26 mouse cellular contexts compared by ENCODE assay signal in the genomic region with DNA sequence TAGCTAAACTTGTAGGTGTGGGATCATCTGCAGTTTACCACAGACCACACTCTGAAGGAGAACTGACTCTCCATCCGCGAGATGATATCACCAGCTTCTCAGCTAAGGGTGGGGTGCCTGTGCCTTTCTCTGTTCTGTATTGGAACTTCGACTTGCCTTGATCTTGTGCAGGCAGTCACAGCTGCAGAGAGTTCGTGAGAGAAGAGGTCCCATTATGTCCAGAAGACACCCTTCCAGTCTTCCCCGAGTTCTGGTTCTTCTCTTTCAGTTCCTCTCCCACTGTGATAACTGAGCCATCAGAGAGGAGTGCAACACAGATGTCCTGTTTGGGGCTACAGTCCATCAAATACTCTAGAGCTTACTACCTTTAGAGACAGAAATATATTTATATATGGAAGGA.
DNase-seq lines count a peak whose midpoint lies in the region; ATAC-seq and TF ChIP-seq lines count a peak whose summit lies in the region.
"Had no signal": no experiment of that assay in that cellular context is flagged by ENCODE, and none has a peak within 500 bp of the region (broad histone marks: within the 10 kb centered on the region; RNA-seq: fewer than 3 reads in every experiment).

No protein-coding gene starts in this region.

- no peak overlapping the region for H3K4me3 ChIP-seq in hindbrain, postnatal 0 days (ENCODE audit: low read length)
- no peak overlapping the region for H3K4me3 ChIP-seq in hindbrain, embryonic 16.5 days (ENCODE audit: low read length)
- no peak overlapping the region for H3K4me3 ChIP-seq in CH12.LX (replicated peaks in 1 of 3; ENCODE audit: low read depth in 2 of 3, low read length in 2 of 3, poor library complexity in 1 of 3)
- H3K4me3 ChIP-seq: embryonic facial prominence, embryonic 10.5 days; embryonic facial prominence, embryonic 13.5 days; erythroblast, embryonic 14.5 days; forebrain, embryonic 12.5 days; heart, adult 2 months; hindbrain, embryonic 12.5 days; intestine, embryonic 15.5 days had no signal

- in situ Hi-C loops in CH12.LX (cut with MboI; ENCODE audit: low pct_ligation_motif_present, low pct_unique_long_range_greater_than_20kb, low sequenced_read_pairs) = no loop called here

- no peak overlapping the region for H3K4me2 ChIP-seq in hindbrain, postnatal 0 days (ENCODE audit: low read depth, low read length)
- no peak overlapping the region for H3K4me2 ChIP-seq in hindbrain, embryonic 16.5 days (ENCODE audit: low read length)
- H3K4me2 ChIP-seq in CH12.LX (ENCODE audit: insufficient read depth, low read depth, poor library complexity, severe bottlenecking) = no peak overlapping the region
- H3K4me2 ChIP-seq: embryonic facial prominence, embryonic 13.5 days; forebrain, embryonic 12.5 days; heart, embryonic 11.5 days; hindbrain, embryonic 12.5 days; intestine, embryonic 15.5 days had no signal

- no peaks in the 10 kb centered on the region for H3K27me3 ChIP-seq in hindbrain, postnatal 0 days (ENCODE audit: insufficient read depth, low read length)
- H3K27me3 ChIP-seq in hindbrain, embryonic 16.5 days (replicated peaks; ENCODE audit: control insufficient read depth, insufficient read depth, low read length) = no peaks in the 10 kb centered on the region
- H3K27me3 ChIP-seq in CH12.LX (replicated peaks) = no peaks in the 10 kb centered on the region
- H3K27me3 ChIP-seq: embryonic facial prominence, embryonic 13.5 days; forebrain, embryonic 12.5 days; hindbrain, embryonic 12.5 days; intestine, embryonic 15.5 days; Patski had no signal

- no peak for DNase-seq in frontal cortex, postnatal 25 days (ENCODE audit: low spot score in 2 of 2)
- DNase-seq in hindbrain, postnatal 0 days (ENCODE audit: low spot score) = no peak
- peak; percentile 61 for DNase-seq in CH12.LX (ENCODE audit: extremely low read depth)
- DNase-seq in cerebellum, adult 11 months = no peak
- DNase-seq: adrenal gland, postnatal 10 days; adrenal gland, postnatal 36 days; cerebellum, adult 2 months; cerebellum, postnatal 10 days; cerebellum, postnatal 36 days; embryo, embryonic 11 days; gastrocnemius, postnatal 25 days; heart, adult 2 months; kidney, adult 11 months; kidney, adult 8-10 months had no signal

- H3K27ac ChIP-seq in hindbrain, postnatal 0 days = 0 out of 2 replicates have a peak overlapping the region, but pooled peaks have one; percentile 11
- no peak overlapping the region for H3K27ac ChIP-seq in hindbrain, embryonic 16.5 days (ENCODE audit: low read depth, low read length)
- H3K27ac ChIP-seq in CH12.LX (ENCODE audit: insufficient read depth, low read depth) = no peak overlapping the region
- H3K27ac ChIP-seq: embryonic facial prominence, embryonic 10.5 days; embryonic facial prominence, embryonic 13.5 days; forebrain, embryonic 12.5 days; heart, adult 2 months; hindbrain, embryonic 12.5 days; intestine, embryonic 15.5 days had no signal

- no peak for TF ChIP-seq POLR2A in CH12.LX (IDR thresholded peaks at IDR 0.05; ENCODE audit: low read depth, low read length)

- ATAC-seq in frontal cortex, adult (ENCODE audit: low TSS enrichment) = peak; percentile 31; the same call in 1 of the 2 replicates
- no peak for ATAC-seq in hindbrain, postnatal 0 days
- no peak for ATAC-seq in hindbrain, embryonic 16.5 days
- ATAC-seq: CD4-positive, CD25-positive, alpha-beta regulatory T cell, adult 4 months; forebrain, embryonic 16.5 days; intestine, embryonic 15.5 days; Patski had no signal

- no peak for TF ChIP-seq RAD21 in CH12.LX (IDR thresholded peaks at IDR 0.05; ENCODE audit: low read depth, low read length)

- dilution Hi-C loops in CH12.LX (cut with MboI; ENCODE audit: extremely low pct_ligation_motif_present, extremely low pct_unique_long_range_greater_than_20kb, low sequenced_read_pairs) = no loop called here

- no peaks in the 10 kb centered on the region for H3K36me3 ChIP-seq in hindbrain, postnatal 0 days (ENCODE audit: insufficient read depth, low read length)
- no peaks in the 10 kb centered on the region for H3K36me3 ChIP-seq in hindbrain, embryonic 16.5 days (ENCODE audit: control insufficient read depth, insufficient read depth, low read length)
- no peaks in the 10 kb centered on the region for H3K36me3 ChIP-seq in CH12.LX (replicated peaks in 1 of 2; ENCODE audit: control insufficient read depth in 1 of 2, insufficient read depth in 1 of 2, low read length in 1 of 2)
- H3K36me3 ChIP-seq: embryonic facial prominence, embryonic 10.5 days; embryonic facial prominence, embryonic 13.5 days; forebrain, embryonic 12.5 days; hindbrain, embryonic 12.5 days; intestine, embryonic 15.5 days had no signal

- peak; percentile 67 for TF ChIP-seq EP300 in CH12.LX (IDR thresholded peaks at IDR 0.05; ENCODE audit: low read length)

- H3K79me2 ChIP-seq in CH12.LX (replicated peaks; ENCODE audit: control insufficient read depth, extremely low read depth, insufficient read depth, poor library complexity, severe bottlenecking) = no peaks in the 10 kb centered on the region

- 48% methylated on average over 5 of the region's 5 CpGs for WGBS in hindbrain, postnatal 0 days
- WGBS in hindbrain, embryonic 16.5 days = 47% methylated on average over 5 of the region's 5 CpGs

- no peak overlapping the region for H3K9ac ChIP-seq in hindbrain, postnatal 0 days (replicated peaks; ENCODE audit: low read length)
- H3K9ac ChIP-seq in hindbrain, embryonic 16.5 days (ENCODE audit: low read depth, low read length) = no peak overlapping the region
- no peak overlapping the region for H3K9ac ChIP-seq in CH12.LX (ENCODE audit: insufficient read depth, low read depth)
- H3K9ac ChIP-seq: embryonic facial prominence, embryonic 13.5 days; forebrain, embryonic 12.5 days; hindbrain, embryonic 12.5 days; intestine, embryonic 15.5 days had no signal

- no peaks in the 10 kb centered on the region for H3K4me1 ChIP-seq in hindbrain, postnatal 0 days (ENCODE audit: insufficient read depth, low read length)
- H3K4me1 ChIP-seq in hindbrain, embryonic 16.5 days (ENCODE audit: control insufficient read depth, insufficient read depth, low read depth, low read length) = no peaks in the 10 kb centered on the region
- H3K4me1 ChIP-seq in CH12.LX (ENCODE audit: control insufficient read depth in 1 of 2, insufficient read depth in 2 of 2) = peaks cover 0 to 15% of the 10 kb centered on the region in 2 experiments; a peak in 2 of 4 replicates
- H3K4me1 ChIP-seq: embryonic facial prominence, embryonic 10.5 days; embryonic facial prominence, embryonic 13.5 days; forebrain, embryonic 12.5 days; hindbrain, embryonic 12.5 days; intestine, embryonic 15.5 days had no signal

- H3K9me3 ChIP-seq in hindbrain, postnatal 0 days (ENCODE audit: low read length) = no peaks in the 10 kb centered on the region
- H3K9me3 ChIP-seq in hindbrain, embryonic 16.5 days (ENCODE audit: control insufficient read depth, low read length) = no peaks in the 10 kb centered on the region
- no peaks in the 10 kb centered on the region for H3K9me3 ChIP-seq in CH12.LX (replicated peaks; ENCODE audit: low read length)
- H3K9me3 ChIP-seq: forebrain, embryonic 12.5 days; hindbrain, embryonic 12.5 days; intestine, embryonic 15.5 days had no signal

- TF ChIP-seq CTCF in hindbrain, postnatal 0 days (IDR thresholded peaks at IDR 0.05; ENCODE audit: low read depth) = no peak
- no peak for TF ChIP-seq CTCF in CH12.LX (conservative IDR thresholded peaks at IDR 0.05 in 1 of 2, IDR thresholded peaks at IDR 0.05 in 1 of 2; ENCODE audit: low read depth in 2 of 2, low read length in 2 of 2)

TF ChIP-seq in CH12.LX, 34 proteins besides CTCF, POLR2A, EP300 and RAD21:
- TF ChIP-seq SIN3A (IDR thresholded peaks at IDR 0.05; ENCODE audit: low read length) = no peak
- TF ChIP-seq NELFE (IDR thresholded peaks at IDR 0.05; ENCODE audit: low read depth, low read length) = no peak
- TF ChIP-seq JUND (conservative IDR thresholded peaks at IDR 0.05; ENCODE audit: low read depth, low read length) = no peak
- no peak for TF ChIP-seq ELF1 (IDR thresholded peaks at IDR 0.05; ENCODE audit: low read depth, low read length)
- no peak for TF ChIP-seq JUN (IDR thresholded peaks at IDR 0.05; ENCODE audit: insufficient read depth, low read depth, low read length)
- TF ChIP-seq HCFC1 (IDR thresholded peaks at IDR 0.05; ENCODE audit: low read depth, low read length) = no peak
- TF ChIP-seq BHLHE40 (IDR thresholded peaks at IDR 0.05; ENCODE audit: low read depth, low read length) = no peak
- no peak for TF ChIP-seq KAT2A (IDR thresholded peaks at IDR 0.05; ENCODE audit: insufficient replicate concordance, low read length)
- TF ChIP-seq ZC3H11A (IDR thresholded peaks at IDR 0.05; ENCODE audit: low read depth, low read length) = no peak
- TF ChIP-seq TCF12 (IDR thresholded peaks at IDR 0.05; ENCODE audit: low read depth, low read length) = no peak
- TF ChIP-seq CHD2 (IDR thresholded peaks at IDR 0.05; ENCODE audit: low read length) = no peak
- no peak for TF ChIP-seq MYC (IDR thresholded peaks at IDR 0.05; ENCODE audit: low read depth, low read length)
- no peak for TF ChIP-seq MAFK (IDR thresholded peaks at IDR 0.05; ENCODE audit: insufficient replicate concordance, low read length)
- TF ChIP-seq MAZ (IDR thresholded peaks at IDR 0.05; ENCODE audit: low read depth, low read length) = no peak
- no peak for TF ChIP-seq GABPA (IDR thresholded peaks at IDR 0.05; ENCODE audit: insufficient replicate concordance, low read depth, low read length)
- no peak for TF ChIP-seq MAX (IDR thresholded peaks at IDR 0.05; ENCODE audit: low read length)
- no peak for TF ChIP-seq USF2 (conservative IDR thresholded peaks at IDR 0.05; ENCODE audit: low read depth, low read length)
- TF ChIP-seq MEF2A (IDR thresholded peaks at IDR 0.05; ENCODE audit: borderline replicate concordance, low read depth, low read length) = no peak
- TF ChIP-seq ZMIZ1 (IDR thresholded peaks at IDR 0.05; ENCODE audit: low read depth, low read length) = no peak
TF ChIP-seq in CH12.LX: peak in this region for 0.
